Mouse (Mus musculus) retina, adult 2 months (tissue): ENCODE measurements around the gene Cdsn.
A peak's percentile ranks its signal among the peaks of the same experiment; 100 is the strongest.
"Not testable (repeated sequence)": the region's sequence is repeated elsewhere in the genome, so short reads cannot be mapped to it uniquely, and the experiment has no call there.

Experiments used
- DNase-seq: peaks from one replicate; pipeline ENCODE4 v3.0.0-alpha.2; 2012; ENCODE audit warnings: low read depth, low spot score

Cdsn gene

GRCm38 (mm10) chr17:35551881-35552414, at the start of gene Cdsn:
Gene Cdsn (plus strand): TSS chr17:35552128.
- no peak for DNase-seq

DNA sequence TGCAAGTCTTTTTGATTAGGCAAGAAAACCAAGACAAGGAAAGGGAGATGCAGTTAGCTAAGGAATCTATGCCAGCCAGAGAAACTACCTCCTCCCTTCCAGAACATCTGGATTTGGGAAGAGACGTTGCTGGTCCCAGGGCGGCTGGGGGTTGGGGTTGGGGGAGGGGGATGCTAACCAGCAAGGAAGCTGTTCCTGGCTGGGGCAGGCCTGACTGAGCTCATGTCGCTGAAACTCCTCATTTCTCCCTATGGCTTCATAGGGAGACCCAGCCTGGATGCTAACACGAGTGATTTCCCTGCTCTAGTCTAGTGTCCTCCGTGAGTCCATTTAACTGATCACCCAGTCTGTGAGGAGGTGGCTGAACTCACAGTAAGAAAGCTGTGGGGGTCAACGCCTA, 49.7 kb upstream of the Cdsn start:
- DNase-seq, result no peak

- no peak for DNase-seq
Measured at GRCm38 (mm10) chr17:35502762-35503161, 49.2 kb upstream of the Cdsn start.

GRCm38 (mm10) chr17:35503849-35504248, 48.1 kb upstream of the Cdsn start:
- no peak for DNase-seq

- no peak for DNase-seq
Measured at GRCm38 (mm10) chr17:35504628-35505481, 47.1 kb upstream of the Cdsn start.

GRCm38 (mm10) chr17:35505776-35506175, 46.2 kb upstream of the Cdsn start, which contains the start of gene Pou5f1:
Gene Pou5f1 (plus strand): TSS chr17:35506018.
- no peak for DNase-seq

DNA sequence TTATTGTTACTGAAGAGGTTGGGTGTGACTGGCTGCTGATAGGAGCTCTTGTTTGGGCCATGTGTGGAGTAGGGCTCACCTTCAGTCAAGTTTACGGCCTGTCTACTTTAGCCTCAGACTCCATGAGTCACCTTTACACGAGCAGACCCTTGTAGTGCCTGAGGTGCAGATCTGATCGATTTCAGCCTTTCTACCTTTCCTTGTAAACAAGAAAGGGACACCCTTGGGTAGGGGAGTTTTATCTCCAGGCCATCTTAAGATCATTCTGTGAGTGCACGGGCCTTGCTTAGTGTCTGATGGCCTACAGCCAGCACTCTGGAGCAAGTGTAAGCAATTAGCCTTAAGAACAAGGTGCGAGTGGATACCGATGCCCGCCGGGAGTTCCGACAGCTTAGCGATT, 45.0 kb upstream of the Cdsn start:
- DNase-seq, result no peak

GRCm38 (mm10) chr17:35507556-35508260, 44.2 kb upstream of the Cdsn start:
- DNase-seq, result no peak

- DNase-seq, result not testable (repeated sequence)
Measured at GRCm38 (mm10) chr17:35508279-35508678, 43.6 kb upstream of the Cdsn start.

- DNase-seq, result no peak
Measured at GRCm38 (mm10) chr17:35509284-35509683, 42.6 kb upstream of the Cdsn start.

- no peak for DNase-seq
Measured at GRCm38 (mm10) chr17:35512916-35513626, 38.9 kb upstream of the Cdsn start.

- DNase-seq, result peak; percentile 11
Measured at GRCm38 (mm10) chr17:35513886-35514285, 38.0 kb upstream of the Cdsn start.

- no peak for DNase-seq
Measured at GRCm38 (mm10) chr17:35514756-35515155, 37.2 kb upstream of the Cdsn start.

DNA sequence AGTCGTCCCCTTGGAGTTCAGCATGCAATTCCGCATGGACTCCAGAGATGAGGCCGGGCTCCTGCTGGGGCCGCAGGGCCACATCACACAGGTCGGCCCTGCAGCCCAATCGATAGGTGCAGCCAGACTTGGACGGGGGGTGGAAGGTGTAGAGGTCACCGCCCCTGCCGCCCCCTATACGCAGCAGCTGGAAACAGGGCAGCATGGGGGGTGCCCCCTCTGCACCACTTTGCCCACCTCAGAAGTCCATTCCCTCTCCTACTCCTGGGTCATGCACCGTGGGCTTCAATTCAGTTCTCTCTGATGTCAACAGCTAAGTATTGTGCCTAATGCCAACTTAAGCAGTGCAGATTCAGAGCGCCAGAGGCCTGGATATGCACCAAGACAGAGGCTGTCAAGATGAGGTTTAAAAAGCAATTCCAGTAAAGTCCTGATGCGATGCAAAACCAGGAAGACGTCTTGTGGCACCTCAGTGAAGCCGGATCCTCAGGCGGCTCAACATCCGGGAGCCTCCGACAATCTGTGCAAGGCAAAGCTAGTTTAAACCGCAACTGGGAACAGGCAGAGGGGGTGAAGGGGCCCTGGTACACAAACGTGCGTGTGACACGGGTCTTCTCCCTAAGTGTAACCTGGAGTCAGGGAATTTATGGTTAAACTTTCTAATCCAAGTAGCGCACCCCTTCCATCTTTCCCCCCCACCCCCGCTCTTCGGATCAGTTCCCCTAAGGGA, 35.9 kb upstream of the Cdsn start:
- DNase-seq, result no peak

GRCm38 (mm10) chr17:35516652-35517500, 35.1 kb upstream of the Cdsn start, which contains the start of the genes Tcf19 and Cchcr1:
Gene Tcf19 (minus strand): TSS chr17:35516824.
Gene Cchcr1 (plus strand): TSS chr17:35517100.
- DNase-seq, result peak; percentile 34

DNA sequence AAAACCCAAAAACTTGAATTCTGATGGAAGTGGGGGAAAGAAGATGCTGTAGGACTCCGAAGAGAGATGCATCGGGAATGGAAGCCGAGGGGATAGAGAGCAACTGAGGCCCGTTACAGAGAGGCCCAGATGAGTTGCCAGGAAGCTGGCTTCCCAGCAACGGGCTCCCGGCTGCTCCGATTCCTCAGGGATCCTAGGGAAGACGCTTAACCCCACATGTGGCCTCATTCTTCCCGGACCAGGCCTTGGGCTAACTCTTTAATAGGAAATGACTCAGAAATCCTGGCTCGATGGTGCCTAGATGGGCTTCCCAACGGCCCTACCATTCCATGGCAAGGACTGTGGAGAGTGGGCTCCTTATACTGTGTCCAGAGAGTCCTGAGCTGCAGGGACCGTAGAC, 34.4 kb upstream of the Cdsn start:
- no peak for DNase-seq

- no peak for DNase-seq
Measured at GRCm38 (mm10) chr17:35524354-35524753, 27.6 kb upstream of the Cdsn start.

DNA sequence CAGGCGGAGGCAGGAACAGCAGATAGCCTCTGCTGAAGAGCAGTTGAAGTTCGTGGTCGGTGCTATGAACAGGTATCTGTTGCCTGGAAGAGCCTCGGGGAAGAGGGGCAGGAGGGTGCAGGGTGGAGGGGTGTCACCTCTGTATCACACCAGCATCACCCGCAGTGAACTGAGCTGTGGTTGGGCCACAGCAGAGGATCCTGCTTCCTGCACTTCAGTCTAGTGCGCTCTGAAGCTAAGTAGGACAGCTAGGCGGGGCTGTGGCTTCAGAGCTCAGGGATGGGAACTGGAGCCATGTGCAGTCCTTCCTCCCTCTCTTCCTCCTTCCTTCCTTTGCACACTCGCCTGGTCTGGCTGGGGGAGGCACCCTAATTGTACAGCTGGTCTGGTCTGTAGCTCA, 25.3 kb upstream of the Cdsn start:
- DNase-seq, result no peak

DNA sequence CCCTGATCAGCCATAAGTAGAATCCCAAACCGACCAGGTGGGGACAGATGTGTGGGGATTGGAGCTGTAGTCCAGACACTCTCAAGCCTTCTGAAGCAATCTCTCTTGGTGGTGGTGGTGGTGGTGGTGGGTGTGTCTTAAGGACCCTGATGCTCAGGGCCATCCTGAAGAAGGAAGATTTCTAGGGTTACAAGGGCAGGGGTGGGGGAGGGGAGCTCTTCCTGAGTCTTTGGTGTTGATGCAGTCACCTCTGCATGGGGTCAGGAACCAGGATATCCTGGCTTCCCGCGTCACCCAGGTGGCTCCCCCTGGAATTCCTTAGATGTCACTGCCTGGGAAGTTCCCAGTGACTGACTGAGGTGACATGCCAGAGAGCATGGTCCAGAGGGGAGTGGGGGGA, 19.6 kb upstream of the Cdsn start:
- no peak for DNase-seq

DNA sequence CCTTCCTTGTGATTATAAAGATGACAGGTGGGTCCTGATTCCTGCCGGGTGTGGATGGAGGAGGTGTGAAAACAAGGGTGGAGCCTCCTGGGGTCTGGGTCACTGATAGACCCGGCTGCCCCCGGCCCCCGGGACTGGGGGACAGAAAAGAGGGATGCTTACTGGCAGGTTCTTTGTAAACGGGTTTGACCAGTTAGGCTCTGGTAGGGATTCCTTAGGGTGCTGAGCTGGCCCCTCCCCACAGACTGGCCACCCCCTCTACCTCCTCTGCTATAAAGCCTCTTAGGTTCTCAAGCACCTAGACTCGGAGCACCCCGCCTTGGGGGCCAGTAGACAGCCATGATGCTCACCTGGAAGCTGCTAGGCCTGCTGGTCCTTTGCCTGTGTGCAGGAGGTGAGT, 19.0 kb upstream of the Cdsn start, which contains the start of gene Psors1c2:
Gene Psors1c2, plus strand, starts transcription at position 301 of the 400 bp plus-strand sequence.
- no peak for DNase-seq
